Mouse (Mus musculus): ENCODE results near the gene Pfdn2. TPM values are rescaled to one million over a fixed set of nuclear protein-coding genes. Genes with fewer than 3 reads are reported as not detected.

Pfdn2 gene
- total RNA-seq, 2 experiments from 2014 or later = 137 to 168 TPM

- no peak for DNase-seq (ENCODE audit: low spot score in 2 of 2)
These were observed 56.4 kb downstream of the Pfdn2 start for GRCm38 (mm10) chr1:171401821-171402220.

- DNase-seq (ENCODE audit: low spot score in 2 of 2) = no peak
These were observed 57.5 kb downstream of the Pfdn2 start for GRCm38 (mm10) chr1:171402991-171403390.

- no peak for DNase-seq (ENCODE audit: low spot score in 2 of 2)
These were observed 61.8 kb downstream of the Pfdn2 start for GRCm38 (mm10) chr1:171407263-171407662.

Other genes starting within 250 kb of the Pfdn2 start
- 1 to 10 TPM; 3.0 to 4.2 TPM for gene Cfap126, start 231.8 kb upstream of the Pfdn2 start, total RNA-seq (2021)
- gene Sdhc, start 195.1 kb upstream of the Pfdn2 start, total RNA-seq (2021) = 100 to 1,000 TPM; 450 to 629 TPM
- 1 to 10 TPM in 1 of 2 experiments, under 1 TPM in 1; 0.73 to 1.2 TPM for gene Mpz, start 195.0 kb upstream of the Pfdn2 start, total RNA-seq (2021)
- 10 to 100 TPM; 51.7 to 52.5 TPM for gene Pcp4l1, start 149.4 kb upstream of the Pfdn2 start, total RNA-seq (2021)
- gene Nr1i3, start 131.7 kb upstream of the Pfdn2 start, total RNA-seq (2021) = not detected
- gene Tomm40l, start 123.2 kb upstream of the Pfdn2 start, total RNA-seq (2021) = 10 to 100 TPM; 47.7 to 67.0 TPM
- 1 to 10 TPM; 4.2 to 4.6 TPM for gene Apoa2, start 120.6 kb upstream of the Pfdn2 start, total RNA-seq (2021)
- gene Fcer1g, start 111.3 kb upstream of the Pfdn2 start, total RNA-seq (2021) = 10 to 100 TPM; 23.2 to 46.7 TPM
- gene Adamts4, start 95.2 kb upstream of the Pfdn2 start, total RNA-seq (2021) = 1 to 10 TPM; 1.5 to 3.8 TPM
- gene Ndufs2, start 94.3 kb upstream of the Pfdn2 start, total RNA-seq (2021) = 1,000 to 10,000 TPM in 1 of 2 experiments, 100 to 1,000 TPM in 1; 683 to 1,034 TPM
- 10 to 100 TPM; 30.5 to 37.8 TPM for gene B4galt3, start 75.3 kb upstream of the Pfdn2 start, total RNA-seq (2021)
- 10 to 100 TPM; 39.4 to 43.1 TPM for gene Ppox, start 64.5 kb upstream of the Pfdn2 start, total RNA-seq (2021)
- gene Usp21, start 57.7 kb upstream of the Pfdn2 start, total RNA-seq (2021) = 10 to 100 TPM; 38.5 to 41.8 TPM
- 100 to 1,000 TPM; 147 to 168 TPM for gene Ufc1, start 50.6 kb upstream of the Pfdn2 start, total RNA-seq (2021)
- 10 to 100 TPM; 38.1 to 38.3 TPM for gene Dedd, start 16.5 kb upstream of the Pfdn2 start, total RNA-seq (2021)
- gene Nit1, start within 50 bp of the Pfdn2 start, total RNA-seq (2021) = 10 to 100 TPM; 68.9 to 71.0 TPM
- gene Klhdc9, start 15.1 kb downstream of the Pfdn2 start, total RNA-seq (2021) = 1 to 10 TPM; 1.3 to 2.4 TPM
- gene Nectin4, start 24.4 kb downstream of the Pfdn2 start, total RNA-seq (2021) = under 1 TPM; 0.20 to 0.45 TPM
- gene Arhgap30, start 43.3 kb downstream of the Pfdn2 start, total RNA-seq (2021) = 1 to 10 TPM; 3.6 to 6.8 TPM
- gene Usf1, start 65.6 kb downstream of the Pfdn2 start, total RNA-seq (2021) = 10 to 100 TPM; 51.7 to 53.5 TPM
- 1 to 10 TPM; 3.1 to 4.0 TPM for gene Tstd1, start 73.2 kb downstream of the Pfdn2 start, total RNA-seq (2021)
- 10 to 100 TPM; 29.3 to 36.4 TPM for gene F11r, start 91.9 kb downstream of the Pfdn2 start, total RNA-seq (2021)
- gene Alyref2, start 157.8 kb downstream of the Pfdn2 start, total RNA-seq (2021) = 1 to 10 TPM; 5.7 to 6.5 TPM
- gene Itln1, start 189.6 kb downstream of the Pfdn2 start, total RNA-seq (2021) = not detected
- under 1 TPM; 0.50 to 0.80 TPM for gene Cd244a, start 213.5 kb downstream of the Pfdn2 start, total RNA-seq (2021)